In the genomic region with DNA sequence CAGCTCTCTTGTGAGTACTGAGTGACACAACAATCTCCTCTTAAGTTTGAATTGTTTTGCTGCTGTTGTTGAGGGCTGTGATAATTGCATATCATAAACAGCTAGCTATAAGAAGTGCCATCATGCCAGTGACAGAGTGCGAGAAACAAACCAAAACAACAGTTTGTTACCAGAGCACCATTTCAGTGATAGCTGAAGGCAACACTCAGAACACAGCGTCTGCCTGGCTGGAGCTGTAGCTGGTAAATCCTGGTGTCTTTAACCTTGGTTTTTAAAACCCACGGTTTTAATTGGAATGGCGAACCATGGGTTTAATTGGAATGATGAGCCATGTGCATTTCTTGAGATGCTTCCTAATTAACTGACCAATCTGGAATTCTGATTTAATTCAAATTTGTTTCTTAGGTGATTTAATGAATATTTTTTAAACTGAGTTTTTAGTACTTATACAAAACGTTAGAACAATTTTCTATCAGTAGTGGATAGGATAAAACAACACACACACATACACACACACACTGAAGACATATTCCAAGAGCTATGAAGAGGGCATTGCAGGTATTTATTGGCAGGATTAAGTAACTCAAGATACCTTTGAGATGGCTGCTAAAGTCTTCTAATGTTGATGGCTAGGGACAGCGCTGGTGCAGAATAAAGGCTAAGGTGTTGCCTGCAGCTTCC, we compare ENCODE assay signal across 14 mouse cellular contexts.
DNase-seq lines count a peak whose midpoint lies in the region; ATAC-seq and TF ChIP-seq lines count a peak whose summit lies in the region.
"Had no signal": no experiment of that assay in that cellular context is flagged by ENCODE, and none has a peak within 500 bp of the region (broad histone marks: within the 10 kb centered on the region; RNA-seq: fewer than 3 reads in every experiment).

No protein-coding gene starts in this region.

- 71% methylated on average over 6 of the region's 6 CpGs for WGBS in hindbrain, embryonic 13.5 days
- 68% methylated on average over 6 of the region's 6 CpGs for WGBS in midbrain, postnatal 0 days

- H3K4me1 ChIP-seq in cortical plate, adult 2 months (ENCODE audit: control insufficient read depth, insufficient read depth, low read length): peaks cover 4% of the 10 kb centered on the region; the same call in 1 of the 2 replicates
- peaks cover 19% of the 10 kb centered on the region for H3K4me1 ChIP-seq in hindbrain, embryonic 13.5 days (replicated peaks)
- H3K4me1 ChIP-seq in midbrain, postnatal 0 days (ENCODE audit: insufficient read depth, low read length): no peaks in the 10 kb centered on the region
- H3K4me1 ChIP-seq: kidney, embryonic 15.5 days; liver, embryonic 13.5 days had no signal

- ATAC-seq in hindbrain, embryonic 13.5 days (ENCODE audit: low FRiP score): no peak; the same call in 1 of the 2 replicates
- peak; percentile 20; the same call in 1 of the 2 replicates for ATAC-seq in midbrain, postnatal 0 days (ENCODE audit: low FRiP score)
- ATAC-seq: lung, postnatal 0 days had no signal

- DNase-seq in heart, adult 11 months: peak; percentile 59
- DNase-seq in heart, postnatal 25 days (ENCODE audit: low spot score): no peak
- no peak for DNase-seq in midbrain, postnatal 0 days (ENCODE audit: low spot score)
- DNase-seq in thymus, postnatal 14 days: no peak
- no peak for DNase-seq in c-Kit-positive CD71-positive TER-119-positive erythroid progenitor cells, embryonic 14.5 days (ENCODE audit: low spot score)
- no peak for DNase-seq in right cerebral cortex, adult 18-20 months
- DNase-seq: liver, embryonic 13.5 days; thymus, postnatal 36 days had no signal

- no peaks in the 10 kb centered on the region for H3K27me3 ChIP-seq in hindbrain, embryonic 13.5 days
- H3K27me3 ChIP-seq in midbrain, postnatal 0 days (ENCODE audit: insufficient read depth, low read length): no peaks in the 10 kb centered on the region
- H3K27me3 ChIP-seq: CH12.LX; embryonic facial prominence, embryonic 15.5 days; kidney, embryonic 15.5 days; liver, embryonic 13.5 days had no signal

- no peak overlapping the region for H3K4me3 ChIP-seq in cortical plate, adult 2 months (ENCODE audit: insufficient read depth, low read length)
- 0 out of 2 replicates have a peak overlapping the region, but pooled peaks have one; percentile 11 for H3K4me3 ChIP-seq in hindbrain, embryonic 13.5 days
- no peak overlapping the region for H3K4me3 ChIP-seq in midbrain, postnatal 0 days (ENCODE audit: low read depth, low read length)
- H3K4me3 ChIP-seq: embryonic facial prominence, embryonic 15.5 days; kidney, embryonic 15.5 days; liver, embryonic 13.5 days had no signal

- TF ChIP-seq CTCF in cortical plate, adult 2 months (IDR thresholded peaks at IDR 0.05; ENCODE audit: extremely low read depth, insufficient read depth, low read length): no peak
- no peak for TF ChIP-seq CTCF in midbrain, postnatal 0 days (IDR thresholded peaks at IDR 0.05)

- intact Hi-C loops in heart, postnatal 25 days (cut with DNase I): no loop called here

- no peak for TF ChIP-seq POLR2A in cortical plate, adult 2 months (IDR thresholded peaks at IDR 0.05; ENCODE audit: extremely low read depth, insufficient read depth, low read length)

- H3K9me3 ChIP-seq in hindbrain, embryonic 13.5 days: no peaks in the 10 kb centered on the region
- H3K9me3 ChIP-seq in midbrain, postnatal 0 days (ENCODE audit: low read length): no peaks in the 10 kb centered on the region
- H3K9me3 ChIP-seq: embryonic facial prominence, embryonic 15.5 days; kidney, embryonic 15.5 days; liver, embryonic 13.5 days had no signal

- H3K4me2 ChIP-seq in hindbrain, embryonic 13.5 days: peak overlapping the region; percentile 31
- H3K4me2 ChIP-seq in midbrain, postnatal 0 days (ENCODE audit: low read depth, low read length, poor library complexity, severe bottlenecking): no peak overlapping the region
- H3K4me2 ChIP-seq: embryonic facial prominence, embryonic 15.5 days; kidney, embryonic 15.5 days; liver, embryonic 13.5 days had no signal

- no peak overlapping the region for H3K9ac ChIP-seq in hindbrain, embryonic 13.5 days
- no peak overlapping the region for H3K9ac ChIP-seq in midbrain, postnatal 0 days (replicated peaks; ENCODE audit: low read length, poor library complexity, severe bottlenecking)
- H3K9ac ChIP-seq: embryonic facial prominence, embryonic 15.5 days; kidney, embryonic 15.5 days; liver, embryonic 13.5 days had no signal

- H3K36me3 ChIP-seq in hindbrain, embryonic 13.5 days: no peaks in the 10 kb centered on the region
- H3K36me3 ChIP-seq in midbrain, postnatal 0 days (ENCODE audit: insufficient read depth, low read length): no peaks in the 10 kb centered on the region
- H3K36me3 ChIP-seq: embryonic facial prominence, embryonic 15.5 days; kidney, embryonic 15.5 days; liver, embryonic 13.5 days had no signal

- H3K27ac ChIP-seq in cortical plate, adult 2 months (ENCODE audit: insufficient read depth, low read length): peak overlapping the region; percentile 68; the same call in 1 of the 2 replicates
- H3K27ac ChIP-seq in hindbrain, embryonic 13.5 days: peak overlapping the region; percentile 76
- peak overlapping the region; percentile 55 for H3K27ac ChIP-seq in midbrain, postnatal 0 days (ENCODE audit: low read depth, low read length)
- H3K27ac ChIP-seq: embryonic facial prominence, embryonic 15.5 days; kidney, embryonic 15.5 days; liver, embryonic 13.5 days had no signal
